Mouse (Mus musculus): ENCODE results near the gene Zbtb8os. TPM values are rescaled to one million over a fixed set of nuclear protein-coding genes. Genes with fewer than 3 reads are reported as not detected.

Gene Zbtb8os
- total RNA-seq (2014; fragmentation: Nextera tagmentation), result 26.6 and 41.9 TPM in 2 replicates
- 52.6 and 60.8 TPM in 2 replicates for total RNA-seq (2017)

GRCm38 (mm10) chr4:129335216-129336074 lies at the start of gene Zbtb8os, which contains the start of gene Rbbp4:
Gene Zbtb8os, plus strand, starts transcription at chr4:129335695.
Gene Rbbp4, minus strand, starts transcription at chr4:129335370.
- ATAC-seq (replicated peaks; ENCODE audit: low FRiP score, low TSS enrichment, poor library complexity, severe bottlenecking), result peak; percentile 87

GRCm38 (mm10) chr4:129286001-129286682 lies 49.4 kb upstream of the Zbtb8os start:
- ATAC-seq (replicated peaks; ENCODE audit: low FRiP score, low TSS enrichment, poor library complexity, severe bottlenecking), result peak; percentile 19; the same call in 1 of the 2 replicates

- ATAC-seq (replicated peaks; ENCODE audit: low FRiP score, low TSS enrichment, poor library complexity, severe bottlenecking), result 0 out of 2 replicates have a peak, but pooled peaks have one; percentile 21
Measured at GRCm38 (mm10) chr4:129286683-129287471, 48.6 kb upstream of the Zbtb8os start.

GRCm38 (mm10) chr4:129287472-129287981 lies 48.0 kb upstream of the Zbtb8os start, which contains the start of gene Sync:
Gene Sync, plus strand, starts transcription at chr4:129287617.
- no peak for ATAC-seq (replicated peaks; ENCODE audit: low FRiP score, low TSS enrichment, poor library complexity, severe bottlenecking)

- ATAC-seq (replicated peaks; ENCODE audit: low FRiP score, low TSS enrichment, poor library complexity, severe bottlenecking), result no peak
Measured at GRCm38 (mm10) chr4:129288067-129288466, 47.4 kb upstream of the Zbtb8os start.

- ATAC-seq (replicated peaks; ENCODE audit: low FRiP score, low TSS enrichment, poor library complexity, severe bottlenecking), result no peak
Measured at GRCm38 (mm10) chr4:129289671-129290070, 45.8 kb upstream of the Zbtb8os start.

- ATAC-seq (replicated peaks; ENCODE audit: low FRiP score, low TSS enrichment, poor library complexity, severe bottlenecking), result no peak
Measured at GRCm38 (mm10) chr4:129292831-129293230, 42.7 kb upstream of the Zbtb8os start.

- ATAC-seq (replicated peaks; ENCODE audit: low FRiP score, low TSS enrichment, poor library complexity, severe bottlenecking), result no peak
Measured at GRCm38 (mm10) chr4:129293702-129294101, 41.8 kb upstream of the Zbtb8os start.

GRCm38 (mm10) chr4:129295188-129295587 lies 40.3 kb upstream of the Zbtb8os start:
- ATAC-seq (replicated peaks; ENCODE audit: low FRiP score, low TSS enrichment, poor library complexity, severe bottlenecking), result peak; percentile 46

- ATAC-seq (replicated peaks; ENCODE audit: low FRiP score, low TSS enrichment, poor library complexity, severe bottlenecking), result no peak
Measured at GRCm38 (mm10) chr4:129296066-129296465, 39.4 kb upstream of the Zbtb8os start.

GRCm38 (mm10) chr4:129297724-129298123 lies 37.8 kb upstream of the Zbtb8os start:
- no peak for ATAC-seq (replicated peaks; ENCODE audit: low FRiP score, low TSS enrichment, poor library complexity, severe bottlenecking)

- no peak for ATAC-seq (replicated peaks; ENCODE audit: low FRiP score, low TSS enrichment, poor library complexity, severe bottlenecking)
Measured at GRCm38 (mm10) chr4:129299121-129299520, 36.4 kb upstream of the Zbtb8os start.

- ATAC-seq (replicated peaks; ENCODE audit: low FRiP score, low TSS enrichment, poor library complexity, severe bottlenecking), result no peak
Measured at GRCm38 (mm10) chr4:129303401-129303800, 32.1 kb upstream of the Zbtb8os start.

GRCm38 (mm10) chr4:129303816-129304215 lies 31.7 kb upstream of the Zbtb8os start:
- no peak for ATAC-seq (replicated peaks; ENCODE audit: low FRiP score, low TSS enrichment, poor library complexity, severe bottlenecking)

- ATAC-seq (replicated peaks; ENCODE audit: low FRiP score, low TSS enrichment, poor library complexity, severe bottlenecking), result peak; percentile 97
Measured at GRCm38 (mm10) chr4:129304306-129304705, 31.2 kb upstream of the Zbtb8os start.

GRCm38 (mm10) chr4:129307936-129308335 lies 27.6 kb upstream of the Zbtb8os start:
- ATAC-seq (replicated peaks; ENCODE audit: low FRiP score, low TSS enrichment, poor library complexity, severe bottlenecking), result no peak

GRCm38 (mm10) chr4:129313886-129314285 lies 21.6 kb upstream of the Zbtb8os start:
- ATAC-seq (replicated peaks; ENCODE audit: low FRiP score, low TSS enrichment, poor library complexity, severe bottlenecking), result no peak

- no peak for ATAC-seq (replicated peaks; ENCODE audit: low FRiP score, low TSS enrichment, poor library complexity, severe bottlenecking)
Measured at GRCm38 (mm10) chr4:129320876-129321275, 14.6 kb upstream of the Zbtb8os start.

GRCm38 (mm10) chr4:129322042-129322441 lies 13.5 kb upstream of the Zbtb8os start:
- ATAC-seq (replicated peaks; ENCODE audit: low FRiP score, low TSS enrichment, poor library complexity, severe bottlenecking), result no peak

All from megakaryocyte-erythroid progenitor cell, adult 5-6 weeks (primary cell).